Mouse (Mus musculus) frontal cortex, adult (tissue): Measurements from ENCODE around the gene Has1.

ENCODE experiments used
- ATAC-seq: cut with Nextera tagmentation; 2 replicates; pipeline ENCODE4 v1.9.2; 2017; ENCODE audit warnings: mild to moderate bottlenecking, moderate library complexity, mixed read lengths; ENCODE audit not compliant: low TSS enrichment

Has1 gene

GRCm38 (mm10) chr17:17855064-17855838, at the start of gene Has1:
TSS of gene Has1 (minus strand) at chr17:17855205.
- no peak for ATAC-seq

GRCm38 (mm10) chr17:17900768-17901167, 45.8 kb upstream of the Has1 start:
- ATAC-seq, result no peak

GRCm38 (mm10) chr17:17899268-17899667, 44.3 kb upstream of the Has1 start:
- ATAC-seq, result no peak; the same call in 1 of the 2 replicates

GRCm38 (mm10) chr17:17896039-17896438, 41.0 kb upstream of the Has1 start:
- no peak; the same call in 1 of the 2 replicates for ATAC-seq

- ATAC-seq, result no peak
These were observed 34.9 kb upstream of the Has1 start for GRCm38 (mm10) chr17:17889732-17890425.

GRCm38 (mm10) chr17:17887774-17888248, 32.8 kb upstream of the Has1 start, which contains the start of the genes Fpr2 and Fpr3:
TSS of gene Fpr2 (plus strand) at chr17:17887824.
TSS of gene Fpr3 (plus strand) at chr17:17887852.
- ATAC-seq, result peak; percentile 57

- ATAC-seq, result no peak
These were observed 28.8 kb upstream of the Has1 start, which contains the start of gene Fpr1 for GRCm38 (mm10) chr17:17883840-17884239. TSS of gene Fpr1 (minus strand) at chr17:17883940.

GRCm38 (mm10) chr17:17882672-17883071, 27.7 kb upstream of the Has1 start:
- ATAC-seq, result no peak

GRCm38 (mm10) chr17:17879347-17879746, 24.3 kb upstream of the Has1 start:
- no peak for ATAC-seq

GRCm38 (mm10) chr17:17871697-17872096, 16.7 kb upstream of the Has1 start:
- no peak for ATAC-seq

- ATAC-seq, result no peak
These were observed 16.0 kb upstream of the Has1 start for GRCm38 (mm10) chr17:17870892-17871550.

GRCm38 (mm10) chr17:17866801-17867469, 11.9 kb upstream of the Has1 start:
- 0 out of 2 replicates have a peak, but pooled peaks have one; percentile 23 for ATAC-seq

GRCm38 (mm10) chr17:17865168-17865567, 10.2 kb upstream of the Has1 start:
- ATAC-seq, result no peak

GRCm38 (mm10) chr17:17862360-17862759, 7.4 kb upstream of the Has1 start:
- ATAC-seq, result peak; percentile 16; the same call in 1 of the 2 replicates

GRCm38 (mm10) chr17:17860110-17860509, 5.1 kb upstream of the Has1 start:
- ATAC-seq, result no peak

- ATAC-seq, result no peak
These were observed 2.4 kb upstream of the Has1 start for GRCm38 (mm10) chr17:17857446-17857845.

GRCm38 (mm10) chr17:17856612-17857011, 1.6 kb upstream of the Has1 start:
- ATAC-seq, result no peak

- ATAC-seq, result peak; percentile 76
These were observed 4.9 kb downstream of the Has1 start for GRCm38 (mm10) chr17:17849906-17850712.

- no peak for ATAC-seq
These were observed 6.0 kb downstream of the Has1 start for GRCm38 (mm10) chr17:17848988-17849387.

- peak; percentile 72 for ATAC-seq
These were observed 9.6 kb downstream of the Has1 start for GRCm38 (mm10) chr17:17845187-17846027.
